Mouse (Mus musculus) kidney, postnatal 0 days (tissue): Measurements from ENCODE around the gene Rassf8. TPM values are rescaled to one million over a fixed set of nuclear protein-coding genes. Genes with fewer than 3 reads are reported as not detected.

Experiments used
- ATAC-seq: fragments of 200-750 bp; cut with Nextera tagmentation; replicated peaks from 2 replicates; pipeline ENCODE4 v1.8.0; 2017; ENCODE audit warnings: low read depth, moderate number of reproducible peaks, moderate TSS enrichment, moderate library complexity; ENCODE audit not compliant: low FRiP score
- DNase-seq: peaks from one replicate; pipeline ENCODE4 v3.0.0-alpha.2; 2016; ENCODE audit warnings: low spot score
- H3K27ac ChIP-seq: fragments of 300-500 bp; sonication (generic); 2 replicates; pipeline ENCODE4 v1.5.1; 2014; ENCODE audit warnings: mild to moderate bottlenecking
- H3K27me3 ChIP-seq: fragments of 300-500 bp; sonication (generic); 2 replicates; pipeline ENCODE4 v1.6.1; 2014; ENCODE audit warnings: low read length, mixed read lengths; ENCODE audit not compliant: insufficient read depth
- H3K36me3 ChIP-seq: fragments of 300-500 bp; sonication (generic); 2 replicates; pipeline ENCODE4 v1.6.1; 2014; ENCODE audit warnings: low read length, mixed read lengths; ENCODE audit not compliant: insufficient read depth
- H3K4me1 ChIP-seq: fragments of 300-500 bp; sonication (generic); replicated peaks from 2 replicates; pipeline ENCODE4 v1.6.1; 2014; ENCODE audit warnings: antibody characterized with exemption, low read length, mixed read lengths; ENCODE audit not compliant: insufficient read depth
- H3K4me2 ChIP-seq: fragments of 300-500 bp; sonication (generic); 2 replicates; pipeline ENCODE4 v1.6.1; 2014; ENCODE audit warnings: mild to moderate bottlenecking, low read length, moderate library complexity, mixed read lengths
- H3K4me3 ChIP-seq: fragments of 300-500 bp; sonication (generic); replicated peaks from 2 replicates; pipeline ENCODE4 v1.5.1; 2014; ENCODE audit warnings: low read depth, low read length
- H3K9ac ChIP-seq: fragments of 300-500 bp; sonication (generic); 2 replicates; pipeline ENCODE4 v1.6.1; 2014; ENCODE audit warnings: low read depth, low read length
- H3K9me3 ChIP-seq: fragments of 300-500 bp; sonication (generic); replicated peaks from 2 replicates; pipeline ENCODE4 v1.6.1; 2016; ENCODE audit warnings: low read length, inconsistent platforms, mixed read lengths
- CTCF ChIP-seq: IDR thresholded peaks from 2 replicates; pipeline ENCODE4 v1.5.1; 2016; ENCODE audit warnings: antibody characterized with exemption, low read depth, mild to moderate bottlenecking, moderate library complexity
- WGBS: fragments of 180-500 bp; shearing (Covaris S2); extraction: QIAGEN DNeasy Blood & Tissue Kit; methylation state at CpG from one replicate; pipeline ENCODE4 v1.1.7; 2014; 5-methylcytosine and 5-hydroxymethylcytosine counted together
- polyA plus RNA-seq: library from polyadenylated mRNA; unstranded; fragments of >200 nt; fragmentation: Nextera tagmentation; extraction: Ambion mirVana; gene quantifications from 2 replicates; pipeline ENCODE4 v1.2.1, GENCODE M21; 2015

Gene Rassf8
- polyA plus RNA-seq, 1 experiment from 2014 or later, result 10.3 TPM

GRCm38 (mm10) chr6:145823103-145823502, 76.6 kb downstream of the Rassf8 start:
- DNase-seq (no peak), ATAC-seq (no peak)
- no peak overlapping the region for H3K27ac ChIP-seq
- TF ChIP-seq CTCF, result no peak
- no peak overlapping the region for H3K4me2 ChIP-seq
- no peaks in the 10 kb centered on the region for H3K9me3 ChIP-seq
- 74% methylated on average over 6 of the region's 6 CpGs for WGBS
- no peaks in the 10 kb centered on the region for H3K36me3 ChIP-seq
- no peak overlapping the region for H3K9ac ChIP-seq
- H3K27me3 ChIP-seq, result no peaks in the 10 kb centered on the region
- no peak overlapping the region for H3K4me3 ChIP-seq
- no peaks in the 10 kb centered on the region for H3K4me1 ChIP-seq

GRCm38 (mm10) chr6:145823588-145824234, 77.2 kb downstream of the Rassf8 start:
- Histone ChIP-seq H3K4me2 (no peak overlapping the region), H3K4me1 (no peaks in the 10 kb centered on the region), H3K4me3 (no peak overlapping the region), H3K27ac (no peak overlapping the region), H3K9me3 (no peaks in the 10 kb centered on the region), H3K9ac (no peak overlapping the region), H3K27me3 (no peaks in the 10 kb centered on the region), H3K36me3 (no peaks in the 10 kb centered on the region)
- WGBS, result 52% methylated on average over 5 of the region's 5 CpGs
- DNase-seq (peak; percentile 79), ATAC-seq (no peak)
- TF ChIP-seq CTCF, result peak; percentile 86

- no peak for DNase-seq
- no peaks in the 10 kb centered on the region for H3K4me1 ChIP-seq
- ATAC-seq, result no peak
- no peaks in the 10 kb centered on the region for H3K27me3 ChIP-seq
- H3K27ac ChIP-seq, result no peak overlapping the region
- H3K9me3 ChIP-seq, result no peaks in the 10 kb centered on the region
- H3K9ac ChIP-seq, result no peak overlapping the region
- TF ChIP-seq CTCF, result no peak
- no peak overlapping the region for H3K4me3 ChIP-seq
- 90% methylated on average over 4 of the region's 4 CpGs for WGBS
- H3K36me3 ChIP-seq, result no peaks in the 10 kb centered on the region
- no peak overlapping the region for H3K4me2 ChIP-seq
Observed at GRCm38 (mm10) chr6:145826305-145826704, 79.8 kb downstream of the Rassf8 start.

GRCm38 (mm10) chr6:145829062-145829835, 82.7 kb downstream of the Rassf8 start:
- H3K27me3 ChIP-seq, result no peaks in the 10 kb centered on the region
- no peak overlapping the region for H3K4me3 ChIP-seq

GRCm38 (mm10) chr6:145830117-145830516, 83.6 kb downstream of the Rassf8 start:
- Histone ChIP-seq H3K27me3 (no peaks in the 10 kb centered on the region), H3K4me3 (no peak overlapping the region), H3K4me2 (no peak overlapping the region; the same call in 1 of the 2 replicates), H3K36me3 (no peaks in the 10 kb centered on the region), H3K27ac (no peak overlapping the region), H3K9me3 (no peaks in the 10 kb centered on the region), H3K4me1 (no peaks in the 10 kb centered on the region), H3K9ac (no peak overlapping the region)
- peak; percentile 95 for TF ChIP-seq CTCF
- no peak for ATAC-seq
- WGBS, result 18% methylated on average over 8 of the region's 8 CpGs
- peak; percentile 94 for DNase-seq

More at GRCm38 (mm10) chr6:145829062-145829835, 82.7 kb downstream of the Rassf8 start:
- DNase-seq (no peak), ATAC-seq (no peak)
- WGBS, result 76% methylated on average over 16 of the region's 16 CpGs
- Histone ChIP-seq H3K4me2 (no peak overlapping the region), H3K27ac (no peak overlapping the region), H3K4me1 (no peaks in the 10 kb centered on the region), H3K9me3 (no peaks in the 10 kb centered on the region), H3K36me3 (no peaks in the 10 kb centered on the region), H3K9ac (no peak overlapping the region)
- no peak for TF ChIP-seq CTCF

GRCm38 (mm10) chr6:145830617-145831016, 84.1 kb downstream of the Rassf8 start:
- Histone ChIP-seq H3K27ac (no peak overlapping the region), H3K9ac (no peak overlapping the region), H3K4me1 (no peaks in the 10 kb centered on the region), H3K4me3 (no peak overlapping the region), H3K9me3 (no peaks in the 10 kb centered on the region), H3K36me3 (no peaks in the 10 kb centered on the region), H3K27me3 (no peaks in the 10 kb centered on the region), H3K4me2 (no peak overlapping the region; the same call in 1 of the 2 replicates)
- DNase-seq, result peak; percentile 42
- no peak for TF ChIP-seq CTCF
- WGBS, result 39% methylated on average over 9 of the region's 9 CpGs
- peak; percentile 19; the same call in 1 of the 2 replicates for ATAC-seq
